Mouse (Mus musculus) E14TG2a.4 (cell line): ENCODE data around the gene Unc13a.

Experiments used
- H3K27me3 ChIP-seq: 2 replicates; pipeline ENCODE4 v1.6.1; 2014; ENCODE audit warnings: low read length, control low read depth; ENCODE audit not compliant: insufficient read depth
- H3K36me3 ChIP-seq: 2 replicates; pipeline ENCODE4 v1.6.1; 2014; ENCODE audit warnings: low read length, control low read depth; ENCODE audit not compliant: insufficient read depth
- H3K4me1 ChIP-seq: replicated peaks from 2 replicates; pipeline ENCODE4 v1.6.1; 2014; ENCODE audit warnings: low read depth, low read length, control low read depth
- H3K4me3 ChIP-seq: replicated peaks from 2 replicates; pipeline ENCODE4 v1.5.1; 2014; ENCODE audit warnings: mild to moderate bottlenecking, low read length
- H3K9me3 ChIP-seq: 2 replicates; pipeline ENCODE4 v1.6.1; 2014; ENCODE audit warnings: low read length, control low read depth
- CTCF ChIP-seq: conservative IDR thresholded peaks from 2 replicates; pipeline ENCODE4 v1.5.1; 2014; ENCODE audit warnings: low read length
- NANOG ChIP-seq: IDR thresholded peaks from 2 replicates; pipeline ENCODE4 v1.6.1; 2014; ENCODE audit warnings: borderline replicate concordance, low read length, mixed read lengths
- POU5F1 ChIP-seq: IDR thresholded peaks from 2 replicates; pipeline ENCODE4 v1.6.1; 2014; ENCODE audit warnings: low read length, borderline replicate concordance

Unc13a gene

GRCm38 (mm10) chr8:71681369-71681915 is 9.9 kb upstream of the Unc13a start:
- H3K27me3 ChIP-seq = peaks cover 41% of the 10 kb centered on the region
- H3K9me3 ChIP-seq = no peaks in the 10 kb centered on the region
- H3K4me3 ChIP-seq = peak overlapping the region; percentile 55
- TF ChIP-seq POU5F1 = no peak
- TF ChIP-seq CTCF = no peak
- no peak for TF ChIP-seq NANOG
- peaks cover 73% of the 10 kb centered on the region for H3K36me3 ChIP-seq
- H3K4me1 ChIP-seq = peaks cover 97% of the 10 kb centered on the region

DNA sequence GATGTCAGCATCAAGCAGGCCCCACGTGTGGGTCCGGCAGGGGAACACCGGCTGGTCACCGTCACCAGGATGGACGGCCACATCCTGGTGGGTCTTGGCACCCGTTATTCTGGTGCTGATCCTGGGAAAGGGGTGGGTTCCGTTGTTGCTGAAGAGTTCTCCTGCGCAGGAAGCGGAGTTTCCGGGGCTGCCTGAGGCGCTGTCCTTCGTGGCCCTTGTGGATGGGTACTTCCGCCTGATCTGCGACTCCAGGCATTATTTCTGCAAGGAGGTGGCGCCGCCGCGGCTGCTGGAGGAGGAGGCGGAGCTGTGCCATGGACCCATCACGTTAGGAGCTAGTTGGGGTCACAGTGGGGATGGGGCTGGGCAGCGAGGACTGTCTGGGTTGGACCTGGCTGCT is 8.9 kb upstream of the Unc13a start:
- H3K9me3 ChIP-seq = no peaks in the 10 kb centered on the region

GRCm38 (mm10) chr8:71679550-71680168 is 8.1 kb upstream of the Unc13a start:
- TF ChIP-seq CTCF (no peak), POU5F1 (no peak), NANOG (no peak)
- peaks cover 92% of the 10 kb centered on the region for H3K4me1 ChIP-seq
- H3K36me3 ChIP-seq = peaks cover 56% of the 10 kb centered on the region
- H3K4me3 ChIP-seq = peak overlapping the region; percentile 83
- peaks cover 35% of the 10 kb centered on the region for H3K27me3 ChIP-seq
- H3K9me3 ChIP-seq = no peaks in the 10 kb centered on the region

More for the DNA sequence above, 8.9 kb upstream of the Unc13a start:
- peaks cover 92% of the 10 kb centered on the region for H3K4me1 ChIP-seq
- H3K36me3 ChIP-seq = peaks cover 64% of the 10 kb centered on the region
- TF ChIP-seq NANOG (no peak), CTCF (no peak), POU5F1 (no peak)
- peaks cover 41% of the 10 kb centered on the region for H3K27me3 ChIP-seq
- peak overlapping the region; percentile 35; the same call in 1 of the 2 replicates for H3K4me3 ChIP-seq

GRCm38 (mm10) chr8:71679116-71679515 is 7.6 kb upstream of the Unc13a start:
- H3K27me3 ChIP-seq = peaks cover 35% of the 10 kb centered on the region
- no peak for TF ChIP-seq POU5F1
- TF ChIP-seq CTCF = no peak
- TF ChIP-seq NANOG = no peak
- peak overlapping the region; percentile 83 for H3K4me3 ChIP-seq
- no peaks in the 10 kb centered on the region for H3K9me3 ChIP-seq
- H3K4me1 ChIP-seq = peaks cover 90% of the 10 kb centered on the region
- H3K36me3 ChIP-seq = peaks cover 51% of the 10 kb centered on the region

- peaks cover 42% of the 10 kb centered on the region for H3K36me3 ChIP-seq
- TF ChIP-seq POU5F1 (no peak), CTCF (no peak), NANOG (no peak)
- H3K27me3 ChIP-seq = peaks cover 28% of the 10 kb centered on the region
- H3K4me3 ChIP-seq = peak overlapping the region; percentile 83
- H3K9me3 ChIP-seq = no peaks in the 10 kb centered on the region
- H3K4me1 ChIP-seq = peaks cover 90% of the 10 kb centered on the region
Observed at GRCm38 (mm10) chr8:71678216-71678615, 6.7 kb upstream of the Unc13a start.

DNA sequence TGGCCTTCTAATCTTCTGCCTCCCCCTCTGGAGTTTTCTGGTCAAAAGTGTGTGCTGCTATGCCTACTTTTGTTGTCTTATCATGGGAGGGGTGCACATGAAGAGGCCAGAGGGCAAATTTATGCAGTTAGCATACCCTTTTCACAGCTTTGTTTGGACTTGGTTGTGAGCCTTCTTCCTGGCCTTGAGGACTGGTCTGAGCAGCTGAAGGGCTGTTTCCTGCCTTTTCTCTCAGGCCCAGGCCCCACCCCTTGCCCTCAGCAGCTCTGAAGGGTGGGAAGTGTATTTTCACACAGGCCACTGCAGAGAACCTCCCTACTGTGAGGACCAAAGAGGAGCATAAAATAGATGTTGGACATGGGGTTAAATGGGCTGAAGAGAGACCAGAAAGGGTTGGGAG is 6.0 kb upstream of the Unc13a start:
- Histone ChIP-seq H3K4me3 (peak overlapping the region; percentile 83), H3K36me3 (peaks cover 35% of the 10 kb centered on the region), H3K4me1 (peaks cover 89% of the 10 kb centered on the region), H3K27me3 (peaks cover 23% of the 10 kb centered on the region), H3K9me3 (no peaks in the 10 kb centered on the region)
- TF ChIP-seq NANOG (peak; percentile 37; the same call in 1 of the 2 replicates), CTCF (no peak)

GRCm38 (mm10) chr8:71676803-71677202 is 5.2 kb upstream of the Unc13a start:
- Histone ChIP-seq H3K27me3 (peaks cover 15% of the 10 kb centered on the region), H3K36me3 (peaks cover 28% of the 10 kb centered on the region), H3K4me3 (peak overlapping the region; percentile 83), H3K4me1 (peaks cover 89% of the 10 kb centered on the region), H3K9me3 (no peaks in the 10 kb centered on the region)
- TF ChIP-seq NANOG (no peak), POU5F1 (no peak), CTCF (no peak)

- TF ChIP-seq POU5F1 (no peak), CTCF (no peak), NANOG (no peak)
- Histone ChIP-seq H3K4me1 (peaks cover 84% of the 10 kb centered on the region), H3K36me3 (peaks cover 22% of the 10 kb centered on the region), H3K4me3 (peak within 1 kb of the TSS; percentile 83), H3K9me3 (no peaks in the 10 kb centered on the region), H3K27me3 (peaks cover 10% of the 10 kb centered on the region; the same call in 1 of the 2 replicates)
Observed at GRCm38 (mm10) chr8:71676020-71676741, 4.6 kb upstream of the Unc13a start, which contains the start of gene Jak3. Gene Jak3, plus strand, starts transcription at chr8:71676296.
